Mouse (Mus musculus) kidney, postnatal 25 days (tissue): ENCODE results near the gene Rec114.

Experiments
- DNase-seq, 2 experiments: peaks; one replicate each; pipeline ENCODE4 v3.0.0; 2021; ENCODE audit warnings: mixed read lengths in 2 of 2

Gene Rec114

DNA sequence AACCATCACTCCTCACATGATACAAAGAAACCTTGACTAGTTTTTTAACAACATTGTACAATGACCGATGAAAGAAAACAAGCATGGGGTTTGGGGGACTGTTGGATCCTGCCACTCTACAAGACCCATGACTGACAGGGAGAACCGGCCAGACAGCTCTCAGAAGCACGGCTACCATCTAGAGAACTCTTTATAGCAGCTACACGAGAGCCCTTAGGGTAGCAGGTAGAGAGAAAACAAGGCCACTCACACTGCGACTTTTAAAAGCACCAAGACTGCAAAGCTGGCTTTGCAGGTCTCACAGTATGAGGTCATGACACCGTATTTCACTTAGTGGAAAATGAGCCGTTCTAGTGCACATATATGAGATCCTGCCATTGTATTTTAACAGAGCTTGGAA lies 33.1 kb downstream of the Rec114 start:
- DNase-seq: no peak

DNA sequence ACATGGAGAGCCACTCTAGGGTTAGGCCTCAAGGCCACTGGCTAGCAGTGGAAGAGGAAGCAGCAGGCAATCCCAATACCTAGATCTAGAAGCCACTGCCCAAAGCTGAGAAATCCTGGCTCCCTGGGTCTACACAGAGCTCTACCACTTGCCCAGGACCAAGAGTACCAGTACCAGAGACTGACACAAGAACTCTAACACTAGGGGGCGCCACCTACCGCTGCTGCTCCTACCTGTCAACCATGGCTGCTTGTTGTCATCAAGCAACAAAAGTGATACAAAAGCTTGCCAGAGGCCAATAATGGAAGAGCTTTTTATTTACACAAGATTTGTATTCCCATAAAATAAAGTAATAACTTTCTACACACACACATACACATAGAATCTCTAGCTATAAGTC lies 33.8 kb downstream of the Rec114 start:
- DNase-seq: peak; percentile 80 to 88

DNA sequence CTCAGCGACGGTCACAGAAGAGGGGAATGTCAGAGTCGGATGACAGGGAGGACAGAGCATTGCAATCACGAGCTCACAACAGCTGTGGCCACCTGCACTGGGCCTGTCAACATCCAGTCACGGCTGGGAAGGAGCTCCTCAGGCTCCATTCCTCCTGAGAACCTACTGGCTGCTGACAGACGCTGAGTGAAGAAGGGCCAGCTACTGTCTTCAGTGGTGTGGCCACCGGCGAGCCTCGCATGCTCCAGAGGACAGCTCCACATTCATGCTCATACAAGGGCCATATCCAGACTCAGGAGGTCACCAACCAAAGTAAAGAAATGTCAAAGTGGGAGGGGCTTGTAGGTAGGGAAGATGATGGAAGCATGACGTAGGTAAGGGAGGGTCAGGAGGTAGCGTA lies 36.0 kb downstream of the Rec114 start:
- no peak for DNase-seq

DNA sequence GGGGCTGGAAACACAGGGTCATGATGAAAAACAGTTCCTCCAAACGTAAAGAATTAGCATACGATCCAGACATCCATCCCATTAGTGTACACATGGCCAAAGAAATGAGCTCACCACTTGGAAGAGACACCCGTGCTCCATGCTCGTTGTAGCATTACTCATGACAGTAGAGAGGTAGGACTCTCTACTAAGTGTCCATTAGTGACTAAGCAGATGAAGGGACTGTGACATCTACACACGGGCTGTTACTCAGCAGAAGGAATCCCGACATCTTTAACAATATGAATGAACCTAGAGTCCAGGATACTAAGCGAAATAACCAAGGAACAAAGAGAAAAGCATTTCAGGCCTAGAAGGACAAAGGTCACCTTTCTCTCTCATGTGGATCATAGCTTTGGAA lies 37.7 kb downstream of the Rec114 start:
- no peak for DNase-seq

DNA sequence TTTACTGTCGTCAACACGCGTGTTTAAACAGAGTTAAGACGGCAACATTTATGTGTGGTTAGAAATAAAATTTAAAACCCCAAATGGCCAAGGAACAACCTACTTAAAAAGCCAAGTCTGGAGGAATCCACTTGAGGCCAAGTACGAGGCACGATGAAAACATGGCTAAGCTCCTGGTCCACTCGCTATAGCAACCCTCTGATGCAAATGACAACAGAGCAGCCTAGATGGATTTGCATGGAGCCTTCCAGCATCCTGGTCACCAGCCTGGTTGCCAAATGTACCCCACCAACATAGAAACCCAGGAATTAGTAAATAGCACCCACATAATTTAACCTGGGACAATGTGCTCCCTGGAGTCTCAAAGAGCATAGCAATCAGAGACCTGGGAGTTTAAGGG lies 40.0 kb downstream of the Rec114 start:
- DNase-seq: no peak

DNA sequence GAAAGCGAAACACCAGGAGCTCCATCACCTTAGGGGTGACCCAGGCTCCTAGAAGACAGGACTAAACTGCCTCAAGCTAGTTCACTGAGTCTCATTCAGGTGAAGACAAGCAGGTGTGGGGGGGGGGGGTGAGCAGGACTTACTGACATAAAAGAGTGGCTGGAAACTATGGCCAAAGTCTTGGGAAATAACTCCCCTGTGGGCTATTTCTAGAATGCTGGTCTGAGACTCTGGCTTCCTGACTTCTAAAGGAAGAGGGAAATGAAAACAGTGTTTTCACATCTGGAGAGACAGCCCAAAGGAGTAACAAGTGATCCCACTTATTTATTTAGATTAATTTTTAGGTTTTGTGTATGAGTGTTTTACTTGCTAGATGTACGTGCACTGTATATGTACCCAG lies 42.0 kb downstream of the Rec114 start:
- no peak for DNase-seq

DNA sequence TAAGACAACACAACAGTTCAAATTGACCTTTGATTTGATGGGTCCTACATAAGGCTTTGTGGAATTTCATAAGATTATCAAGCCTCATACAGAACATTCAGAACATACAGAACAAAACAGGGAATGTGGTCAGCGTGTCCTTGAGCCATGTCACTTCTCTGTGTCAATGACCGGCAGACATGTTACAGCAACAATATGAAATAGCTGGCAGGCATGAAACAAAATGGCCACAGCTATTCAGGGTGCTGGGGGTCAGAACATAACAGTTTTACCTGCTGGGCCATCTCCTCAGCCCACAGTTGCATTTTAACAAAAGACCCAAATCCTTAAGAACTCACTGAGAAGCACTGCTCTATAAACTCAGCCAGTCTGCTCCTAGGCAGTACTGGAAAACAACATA lies 45.3 kb downstream of the Rec114 start:
- no peak for DNase-seq

DNA sequence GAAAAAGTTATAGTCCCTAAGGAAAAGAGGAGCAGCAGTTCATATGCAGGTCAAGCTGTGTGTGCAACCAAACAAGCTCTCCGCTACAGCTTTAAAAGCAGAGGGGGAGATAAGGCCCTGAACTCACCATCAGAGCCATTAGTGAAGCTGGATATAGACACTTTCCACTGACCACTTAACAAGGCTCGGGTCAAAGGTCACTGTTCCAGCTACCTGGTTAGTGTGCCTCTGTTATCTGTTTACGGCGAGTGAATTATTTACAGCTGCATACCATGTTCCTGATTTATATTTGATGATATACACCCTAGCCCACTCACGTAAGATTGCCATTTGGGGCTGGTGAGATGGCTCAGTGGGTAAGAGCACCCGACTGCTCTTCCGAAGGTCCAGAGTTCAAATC lies 52.3 kb downstream of the Rec114 start:
- no peak for DNase-seq

DNA sequence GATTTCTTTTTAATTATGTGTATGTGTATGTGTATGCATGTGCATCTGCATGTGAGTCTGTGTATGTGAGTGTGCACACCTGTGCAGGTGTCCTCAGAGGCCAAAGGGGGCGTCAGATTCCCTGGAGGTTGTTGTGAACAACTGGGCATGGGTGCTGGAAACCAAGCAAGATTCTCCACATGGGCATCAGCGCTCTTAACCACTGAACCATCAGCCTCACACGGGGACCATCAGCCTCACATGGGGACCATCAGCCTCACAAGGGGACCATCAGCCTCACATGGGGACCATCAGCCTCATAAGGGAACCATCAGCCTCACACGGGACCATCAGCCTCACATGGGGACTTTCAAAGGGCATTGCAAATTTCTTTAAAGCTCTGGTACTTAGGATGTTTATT lies 53.1 kb downstream of the Rec114 start:
- no peak for DNase-seq

DNA sequence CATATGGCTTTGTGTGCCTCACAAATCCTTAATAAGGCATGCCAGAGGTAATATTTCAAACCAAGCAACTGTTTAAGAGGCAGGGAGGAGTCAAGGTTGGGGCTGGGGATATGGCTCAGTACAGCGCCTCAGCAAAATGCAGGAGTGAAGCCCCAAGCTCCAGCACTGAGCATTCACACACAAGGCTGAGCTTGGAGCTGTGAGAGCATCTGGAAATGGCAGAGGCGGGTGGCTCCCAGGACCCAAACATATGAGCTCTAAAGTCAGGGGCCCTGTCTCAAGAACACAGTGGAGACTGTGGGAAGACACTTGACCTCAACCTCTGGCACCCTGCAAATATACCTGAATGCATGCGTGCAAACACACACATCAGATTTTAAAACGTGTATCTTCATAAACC lies 55.7 kb downstream of the Rec114 start:
- DNase-seq: no peak

DNA sequence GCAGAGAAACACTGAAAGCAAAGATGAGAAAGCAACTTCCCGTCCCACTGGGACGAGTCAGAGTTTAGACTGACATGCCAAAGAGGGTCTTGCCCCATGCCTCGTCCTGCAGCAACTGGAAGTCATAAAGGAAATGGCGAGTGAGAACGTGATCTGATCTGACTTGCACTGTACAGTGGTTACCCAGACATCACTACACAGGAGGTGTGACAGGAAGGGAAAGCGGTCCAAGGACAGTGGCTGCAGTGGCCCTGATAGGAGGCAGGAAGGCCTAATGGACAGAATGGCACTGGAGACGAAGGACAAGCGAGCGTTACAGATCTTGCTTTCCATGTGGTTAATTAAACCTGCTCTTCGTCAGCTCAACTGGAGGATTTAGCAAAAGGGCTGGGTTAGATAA lies 58.5 kb downstream of the Rec114 start:
- no peak for DNase-seq

DNA sequence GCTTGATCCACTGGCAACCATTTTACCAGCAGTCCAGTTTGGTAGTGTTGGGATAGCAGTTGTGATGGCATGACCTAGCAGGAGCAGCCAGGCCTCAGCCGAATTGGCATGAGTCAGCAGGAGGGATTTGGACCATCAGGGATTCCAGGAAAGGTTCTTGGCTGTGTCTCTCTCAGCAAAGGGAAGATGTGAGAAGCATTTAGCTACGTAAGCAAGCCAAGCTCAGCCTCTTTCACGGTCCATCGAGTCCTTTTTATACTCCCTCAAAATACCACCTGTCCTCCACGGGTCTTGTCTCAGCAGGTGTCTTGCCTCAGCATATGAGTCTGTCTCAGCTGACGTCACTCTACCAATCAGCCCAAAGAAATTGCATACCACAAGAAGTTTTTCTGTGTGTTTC lies 60.4 kb downstream of the Rec114 start:
- DNase-seq: no peak

DNA sequence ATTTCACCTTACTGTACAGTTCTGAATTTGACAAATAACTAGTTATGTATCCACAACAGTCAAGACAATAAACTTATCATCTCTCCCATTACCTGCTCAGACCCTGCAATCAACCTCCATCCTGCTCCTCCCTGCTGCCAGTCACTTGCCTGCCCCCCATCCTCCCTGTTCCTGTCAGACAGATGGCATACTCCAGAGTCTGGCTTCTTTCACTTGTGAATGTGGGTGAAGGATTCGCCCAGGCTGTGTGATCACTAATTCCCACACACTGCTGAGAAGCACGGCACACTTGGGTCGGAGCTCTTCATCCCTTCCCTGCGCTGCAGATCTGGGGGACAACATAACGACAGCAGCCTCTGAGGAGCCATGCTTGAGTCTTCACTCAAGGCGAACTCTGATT lies 61.7 kb downstream of the Rec114 start:
- DNase-seq: no peak

DNA sequence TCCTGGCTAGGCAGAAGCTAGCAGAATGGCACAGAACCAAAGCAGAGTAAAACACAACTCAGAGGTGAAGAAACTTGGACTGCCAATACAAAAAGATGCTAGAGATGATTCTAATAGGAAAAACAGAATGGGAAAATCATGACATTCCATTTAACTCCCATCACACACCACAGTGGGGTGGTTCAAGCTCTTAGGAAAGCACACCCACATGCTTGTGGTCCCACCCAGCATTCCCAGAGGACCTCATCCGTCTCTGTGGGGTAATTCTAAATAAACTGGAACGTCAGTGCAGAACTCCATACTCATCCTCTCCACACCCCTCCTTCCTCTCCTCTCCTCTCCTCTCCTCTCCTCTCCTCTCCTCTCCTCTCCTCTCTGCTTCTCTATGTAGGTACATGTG lies 62.4 kb downstream of the Rec114 start:
- DNase-seq: no peak

DNA sequence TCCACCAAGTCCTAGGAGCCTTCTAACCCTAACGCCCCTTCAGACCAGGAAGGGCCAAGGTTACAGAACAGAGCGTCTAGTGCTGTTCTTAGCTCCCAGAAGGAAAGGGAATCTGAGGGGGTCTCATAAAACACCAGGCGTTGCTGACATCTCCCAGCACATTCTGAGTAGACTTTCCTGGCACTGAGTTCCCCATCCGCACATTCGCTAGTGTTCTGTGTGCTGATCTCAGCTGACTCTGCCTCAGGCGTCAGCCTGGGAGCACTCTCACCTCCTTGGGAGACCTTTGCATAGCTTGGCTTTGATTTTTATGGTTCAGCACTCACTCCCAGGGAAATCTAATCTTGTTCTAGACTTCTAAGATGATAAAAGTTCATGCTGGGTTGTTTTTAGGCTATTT lies 68.4 kb downstream of the Rec114 start:
- peak; percentile 10 to 54 for DNase-seq

DNA sequence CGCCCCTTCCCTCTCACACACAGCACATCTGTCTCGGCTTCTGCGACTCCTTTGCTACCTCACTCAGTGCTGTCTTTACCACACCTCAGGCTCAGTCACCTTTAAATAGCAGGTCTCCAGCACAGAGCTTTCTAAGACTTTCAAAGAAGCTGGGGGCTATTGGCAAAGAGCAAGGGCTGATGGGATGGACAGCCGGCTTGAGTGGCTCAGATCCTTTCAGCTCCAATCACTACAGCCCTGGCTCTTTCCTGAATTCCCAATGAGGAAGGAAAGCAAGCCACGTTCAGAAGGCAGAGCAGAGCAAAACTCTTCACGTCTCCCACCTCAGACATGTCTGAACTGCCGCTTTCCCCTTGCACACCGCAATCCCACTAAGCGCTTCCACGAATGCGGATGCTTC lies 69.0 kb downstream of the Rec114 start:
- DNase-seq: no peak

DNA sequence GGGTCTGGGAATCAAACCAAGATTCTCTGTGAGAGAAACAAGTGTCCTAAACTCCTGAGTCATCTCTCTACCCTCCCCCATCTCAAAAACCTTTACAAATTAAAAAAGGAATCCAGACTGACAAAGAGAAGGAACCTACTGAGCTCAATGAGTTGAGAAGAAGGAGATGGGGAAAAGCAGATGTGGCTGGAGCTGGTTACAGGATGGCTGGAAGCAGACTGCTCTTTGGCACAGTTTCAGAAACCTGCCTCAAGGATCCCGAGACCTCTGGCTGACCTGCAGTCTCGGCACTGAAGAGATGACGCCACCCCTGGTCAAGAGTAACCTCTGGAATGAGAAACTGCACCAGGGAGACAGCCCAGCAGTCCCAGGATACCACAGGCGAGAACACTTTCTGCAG lies 71.3 kb downstream of the Rec114 start:
- peak; percentile 28 to 67 for DNase-seq

DNA sequence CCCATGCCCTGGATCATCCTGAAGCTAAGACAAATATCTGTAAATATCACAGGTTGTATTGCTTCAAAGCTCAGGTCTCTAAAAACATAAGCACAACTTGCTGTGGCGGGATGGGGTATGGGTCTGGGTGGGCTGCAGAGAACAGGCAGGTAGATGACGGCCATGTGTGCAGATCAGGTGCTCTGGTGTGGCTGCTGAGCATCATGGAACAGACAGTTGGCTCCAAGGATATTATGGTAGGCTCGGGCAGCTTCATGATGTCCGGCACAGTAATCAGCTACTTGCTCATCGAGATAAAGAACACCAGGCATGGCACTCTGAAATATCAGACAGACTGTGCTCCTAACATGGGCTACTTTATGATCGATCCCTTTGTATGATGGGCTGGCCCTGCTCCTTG lies 73.9 kb downstream of the Rec114 start:
- DNase-seq: no peak

DNA sequence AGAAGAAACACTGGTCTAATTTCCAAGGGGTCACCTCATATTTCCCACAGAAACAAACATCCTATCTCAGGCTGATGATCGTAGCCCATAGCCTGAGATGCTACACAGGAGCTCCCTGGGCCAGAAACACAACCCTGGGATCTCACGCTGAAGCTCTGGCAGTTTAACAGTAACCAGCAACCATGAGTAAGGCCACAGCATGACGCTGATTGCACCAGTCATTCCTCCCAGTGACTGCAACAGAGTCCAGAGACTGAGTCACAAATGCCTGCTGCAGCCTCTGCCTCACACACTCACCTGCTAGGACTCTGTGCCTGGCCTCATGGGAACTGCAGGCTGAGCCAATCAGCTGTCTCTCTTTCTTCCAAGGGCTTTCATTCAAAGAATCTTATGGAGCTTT lies 74.7 kb downstream of the Rec114 start:
- no peak for DNase-seq

DNA sequence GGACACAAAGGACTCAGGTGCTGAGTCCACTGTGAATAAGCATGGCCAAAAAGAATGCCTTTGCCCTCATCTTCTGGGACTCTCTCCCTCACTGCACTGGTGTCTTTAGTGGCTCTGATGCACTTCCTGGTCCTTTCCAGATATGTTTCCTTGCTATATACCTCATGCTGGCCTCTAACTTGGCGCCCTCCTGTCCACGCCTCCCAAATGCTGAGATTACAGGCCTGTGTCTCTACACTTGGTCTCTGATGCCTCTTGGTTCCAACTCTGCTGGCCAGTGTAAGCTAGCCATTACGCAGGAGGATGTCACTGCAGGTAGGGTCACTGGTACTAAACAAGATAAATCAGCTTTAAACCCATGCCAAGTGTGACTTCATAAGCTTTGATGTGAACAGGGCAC lies 75.6 kb downstream of the Rec114 start:
- DNase-seq: no peak

DNA sequence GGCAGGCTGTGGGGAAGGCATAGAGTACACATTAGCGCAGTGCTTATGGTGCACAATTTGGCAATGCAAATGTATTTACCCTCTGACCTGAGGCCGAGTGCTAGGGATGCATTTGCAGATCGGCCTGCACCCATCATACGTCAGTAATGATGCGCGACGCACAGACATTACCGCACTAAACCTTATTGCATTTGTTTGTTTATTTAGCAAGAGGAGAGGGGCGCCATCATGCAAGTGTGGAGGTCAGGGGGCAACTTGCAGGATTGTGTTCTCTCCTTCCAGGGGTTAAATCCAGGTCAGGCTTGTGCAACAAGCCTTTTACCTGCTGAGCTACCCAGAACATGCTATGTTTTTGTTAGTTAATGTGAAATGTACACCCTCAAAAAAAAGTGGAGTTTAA lies 76.5 kb downstream of the Rec114 start:
- DNase-seq: no peak

DNA sequence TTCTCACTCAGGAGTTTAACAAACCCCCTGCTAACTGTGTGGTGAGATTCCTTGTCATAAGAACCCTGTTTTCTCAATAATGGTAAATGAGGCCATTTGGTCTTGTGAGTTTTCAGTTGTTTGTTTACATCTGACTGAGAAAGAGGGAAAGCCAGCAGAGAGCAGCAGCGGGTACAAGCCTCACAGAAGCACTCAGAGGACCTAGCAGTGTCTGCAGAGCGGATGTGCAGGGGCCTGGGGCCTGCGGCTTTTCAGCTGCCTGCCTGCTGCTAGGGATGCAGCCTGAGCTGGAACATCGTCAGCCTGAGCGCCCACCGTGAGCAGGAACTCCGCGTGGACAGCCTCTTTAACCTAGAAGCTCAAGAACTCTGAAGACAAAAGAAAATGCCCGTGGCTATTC lies 77.6 kb downstream of the Rec114 start:
- DNase-seq: no peak

DNA sequence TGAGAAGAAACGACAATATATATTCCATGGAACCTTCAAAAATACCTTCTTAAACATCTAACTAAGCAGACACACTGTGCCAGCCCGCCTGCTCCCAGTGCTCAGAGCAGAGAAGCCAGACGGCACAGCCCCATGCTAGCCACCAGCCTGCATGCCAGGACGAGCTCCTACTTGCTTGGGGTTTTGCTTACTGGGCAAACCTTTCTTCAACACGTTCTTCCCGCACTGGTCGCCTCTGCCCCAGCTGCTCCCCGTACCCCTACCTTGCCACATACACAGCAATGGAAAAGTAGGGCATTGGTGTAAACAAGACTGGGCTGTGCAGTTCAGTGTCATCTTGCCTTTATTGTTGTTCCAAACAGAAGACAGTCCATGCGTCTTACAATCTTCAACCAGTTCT lies 78.3 kb downstream of the Rec114 start:
- DNase-seq: no peak

DNA sequence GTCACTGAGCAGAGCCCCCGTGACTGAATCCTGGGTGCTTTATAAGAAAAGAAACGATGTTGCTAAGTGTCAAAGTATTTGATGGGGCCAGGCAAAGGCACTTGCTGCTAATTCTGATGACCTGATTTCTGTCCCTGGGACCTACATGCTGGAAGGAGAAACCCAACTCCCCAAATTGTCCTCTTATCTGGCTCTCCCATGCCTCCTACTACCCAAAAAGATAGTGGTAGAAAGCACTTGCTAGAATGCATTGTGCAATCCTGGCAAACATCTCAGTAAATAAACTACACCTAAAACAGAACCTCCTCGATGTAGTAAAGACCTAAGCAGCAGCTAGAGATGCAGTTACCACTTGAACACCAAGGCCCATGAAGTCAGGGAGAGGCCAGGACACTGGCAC lies 81.0 kb downstream of the Rec114 start:
- DNase-seq: no peak

DNA sequence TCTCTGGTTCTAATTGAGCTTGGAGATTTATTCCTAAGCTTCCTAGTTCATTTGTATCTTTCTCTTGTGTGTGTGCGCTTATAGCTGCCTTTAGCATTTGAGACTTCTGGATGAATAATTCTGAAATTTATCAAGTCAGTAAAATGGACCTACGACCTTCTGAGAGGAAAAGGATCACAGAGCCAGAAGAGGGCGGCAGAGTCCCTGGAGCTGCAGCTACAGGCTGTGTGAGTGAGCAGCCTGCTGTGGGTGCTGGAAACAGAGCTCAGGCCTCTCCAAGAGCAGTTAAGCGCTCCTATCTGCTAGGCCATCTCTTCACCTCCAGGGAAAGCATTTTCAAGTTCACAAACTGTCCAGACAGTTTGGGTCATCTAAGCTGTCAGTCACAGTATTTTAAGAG lies 81.8 kb downstream of the Rec114 start:
- no peak for DNase-seq

DNA sequence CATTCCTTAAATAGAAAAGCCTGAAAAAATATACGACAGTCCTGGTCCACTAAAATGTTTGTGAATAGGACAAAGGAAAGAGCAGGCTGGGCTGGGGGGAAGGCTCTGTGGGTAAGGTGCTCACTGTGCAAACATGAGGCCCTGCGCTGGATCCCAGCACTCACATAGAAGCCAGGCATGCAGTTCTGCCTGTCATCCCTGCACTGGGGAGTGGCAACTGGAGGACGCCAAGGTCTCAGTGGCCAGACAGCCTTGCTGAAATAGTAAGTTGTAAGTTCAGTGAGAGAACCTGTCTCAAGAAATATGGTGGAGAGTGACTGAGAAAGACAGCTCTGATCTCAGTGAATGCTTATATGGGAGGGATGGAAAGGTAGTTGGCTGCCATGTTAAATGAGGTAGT lies 83.1 kb downstream of the Rec114 start:
- no peak for DNase-seq
